Mouse (Mus musculus) cortical plate, adult 2 months (tissue): Measurements from ENCODE around the gene Hist2h2ac.

Experiments used
- CTCF ChIP-seq: fragments of 200-500 bp; IDR thresholded peaks from 2 replicates; pipeline ENCODE4 v1.5.1; 2011; ENCODE audit warnings: mild to moderate bottlenecking, control low read depth, low read length; ENCODE audit not compliant: insufficient read depth; ENCODE audit errors: extremely low read depth
- POLR2A ChIP-seq: fragments of 200-500 bp; IDR thresholded peaks from 2 replicates; pipeline ENCODE4 v1.6.1; 2011; ENCODE audit warnings: mild to moderate bottlenecking, low read length, control low read depth; ENCODE audit not compliant: insufficient read depth; ENCODE audit errors: extremely low read depth

DNA sequence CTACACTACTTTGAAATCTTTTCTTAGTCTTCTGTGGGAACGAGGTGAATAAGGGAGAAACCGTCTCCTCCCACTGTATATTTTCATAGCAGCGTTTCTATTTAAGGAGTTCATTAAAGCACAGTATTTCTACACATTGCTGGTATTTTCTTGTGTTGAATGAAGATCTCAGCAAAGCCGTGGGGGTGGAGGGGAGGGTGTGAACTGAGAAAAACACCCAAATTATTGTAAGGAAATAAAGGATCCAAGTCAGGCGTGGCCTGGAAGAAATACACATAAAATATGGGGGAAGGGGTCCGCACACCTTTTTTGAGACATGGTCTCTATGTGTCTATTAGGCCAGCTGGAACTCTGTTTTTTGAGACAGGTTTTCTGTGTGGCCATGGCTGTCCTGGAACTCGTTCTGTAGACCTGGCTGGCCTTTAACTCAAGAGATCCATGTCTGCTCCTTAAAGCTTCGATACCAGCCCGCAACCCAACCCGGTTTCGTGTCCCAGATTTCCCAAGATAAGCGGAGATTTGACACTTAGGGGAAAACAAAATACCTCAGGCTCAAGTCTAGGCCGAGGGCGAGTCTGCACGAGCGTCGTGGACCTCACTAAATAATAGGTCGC is 49.0 kb downstream of the Hist2h2ac start:
- TF ChIP-seq POLR2A (no peak), CTCF (no peak)
